Mouse (Mus musculus) kidney, embryonic 16.5 days (tissue): ENCODE measurements around the gene Reck. TPM values are rescaled to one million over a fixed set of nuclear protein-coding genes. Genes with fewer than 3 reads are reported as not detected.

Experiments used
- ATAC-seq: fragments of 200-750 bp; cut with Nextera tagmentation; 2 replicates; pipeline ENCODE4 v1.8.0; 2017; ENCODE audit warnings: moderate TSS enrichment; ENCODE audit not compliant: low FRiP score, low TSS enrichment
- H3K27ac ChIP-seq: fragments of 300-500 bp; sonication (generic); 2 replicates; pipeline ENCODE4 v1.5.1; 2014; ENCODE audit warnings: low read length
- H3K27me3 ChIP-seq: fragments of 300-500 bp; sonication (generic); 2 replicates; pipeline ENCODE4 v1.6.1; 2014; ENCODE audit warnings: low read length, control low read depth, mixed read lengths; ENCODE audit not compliant: insufficient read depth
- H3K36me3 ChIP-seq: fragments of 300-500 bp; sonication (generic); 2 replicates; pipeline ENCODE4 v1.6.1; 2014; ENCODE audit warnings: low read length, control low read depth, mixed read lengths; ENCODE audit not compliant: insufficient read depth
- H3K4me1 ChIP-seq: fragments of 300-500 bp; sonication (generic); 2 replicates; pipeline ENCODE4 v1.6.1; 2014; ENCODE audit warnings: low read length, control low read depth, mixed read lengths; ENCODE audit not compliant: insufficient read depth
- H3K4me2 ChIP-seq: fragments of 300-500 bp; sonication (generic); replicated peaks from 2 replicates; pipeline ENCODE4 v1.6.1; 2014; ENCODE audit warnings: low read depth, low read length
- H3K4me3 ChIP-seq: fragments of 300-500 bp; sonication (generic); 2 replicates; pipeline ENCODE4 v1.5.1; 2014; ENCODE audit warnings: mild to moderate bottlenecking, low read length
- H3K9ac ChIP-seq: fragments of 300-500 bp; sonication (generic); replicated peaks from 2 replicates; pipeline ENCODE4 v1.6.1; 2014; ENCODE audit warnings: low read length
- H3K9me3 ChIP-seq: fragments of 300-500 bp; sonication (generic); 2 replicates; pipeline ENCODE4 v1.6.1; 2016; ENCODE audit warnings: low read length, control low read depth
- WGBS: fragments of 180-500 bp; shearing (Covaris S2); extraction: QIAGEN DNeasy Blood & Tissue Kit; methylation state at CpG from one replicate; pipeline ENCODE4 v1.1.7; 2014; 5-methylcytosine and 5-hydroxymethylcytosine counted together
- polyA plus RNA-seq: library from polyadenylated mRNA; unstranded; fragments of >200 nt; fragmentation: Nextera tagmentation; extraction: Ambion mirVana; gene quantifications from 2 replicates; pipeline ENCODE4 v1.2.1, GENCODE M21; 2015

Reck gene
- polyA plus RNA-seq, 1 experiment from 2014 or later: 27.2 TPM

DNA sequence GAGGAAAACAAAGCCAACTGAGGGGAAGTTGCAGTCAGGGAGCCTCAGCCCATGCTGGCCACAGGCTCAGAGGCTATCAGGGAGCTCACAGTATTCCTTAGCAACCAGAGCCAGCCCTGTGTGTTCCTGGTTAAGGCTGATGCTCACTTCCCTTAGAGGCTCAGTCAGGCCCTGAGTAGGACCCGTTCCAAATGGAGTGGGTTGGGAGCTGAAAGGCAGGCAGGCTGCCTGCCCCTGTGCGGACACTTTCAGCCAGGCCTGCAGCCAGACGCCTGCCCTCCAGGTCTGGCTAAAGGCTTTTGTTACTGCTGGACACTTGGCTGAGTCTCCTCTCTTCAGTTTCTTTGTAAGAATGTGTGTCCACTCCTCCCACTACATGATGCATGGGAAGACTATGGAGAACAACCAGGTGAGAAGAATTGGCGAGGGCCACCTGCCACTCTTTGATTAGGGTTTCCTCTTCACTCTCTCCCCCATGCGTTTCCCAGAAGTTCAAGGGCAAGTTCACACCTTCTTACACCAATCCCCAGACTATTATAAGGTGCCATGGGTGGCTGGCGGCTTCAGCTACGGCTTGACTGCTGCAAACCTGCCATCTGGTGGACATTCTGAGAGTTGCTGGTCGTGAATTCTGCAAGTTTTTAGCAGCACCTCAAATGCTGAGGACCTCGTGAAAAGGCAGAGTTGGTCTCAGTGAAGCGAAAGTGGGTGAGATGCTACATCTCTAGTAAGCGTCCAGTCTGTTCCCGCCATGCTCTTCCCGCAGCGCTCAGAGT, 14.4 kb upstream of the Reck start:
- Histone ChIP-seq H3K4me2 (no peak overlapping the region), H3K4me3 (no peak overlapping the region), H3K4me1 (no peaks in the 10 kb centered on the region), H3K9ac (no peak overlapping the region), H3K9me3 (no peaks in the 10 kb centered on the region), H3K36me3 (no peaks in the 10 kb centered on the region), H3K27ac (no peak overlapping the region), H3K27me3 (no peaks in the 10 kb centered on the region)
- WGBS: 16% methylated on average over 14 of the region's 14 CpGs
- ATAC-seq: no peak

DNA sequence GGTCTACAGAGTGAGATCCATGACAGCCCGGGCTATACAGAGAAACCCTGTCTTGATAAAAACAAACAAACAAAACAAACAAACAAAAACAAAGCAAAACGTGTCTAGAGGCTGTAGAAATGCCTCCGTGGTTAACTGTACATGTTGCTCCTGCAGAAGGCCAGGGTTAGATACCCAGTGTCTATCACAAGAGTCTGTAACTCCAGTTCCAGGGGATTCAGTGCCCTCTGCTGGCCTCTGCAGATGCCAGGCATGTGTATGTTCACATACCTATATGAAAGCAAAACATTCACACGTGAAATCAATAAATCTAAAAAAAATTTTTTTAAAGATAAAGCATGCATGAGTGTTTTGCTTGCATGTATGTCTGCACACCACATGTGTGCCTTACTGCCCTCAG, 12.0 kb upstream of the Reck start:
- H3K27me3 ChIP-seq: no peaks in the 10 kb centered on the region
- no peaks in the 10 kb centered on the region for H3K36me3 ChIP-seq
- H3K9ac ChIP-seq: no peak overlapping the region
- no peaks in the 10 kb centered on the region for H3K9me3 ChIP-seq
- H3K27ac ChIP-seq: no peak overlapping the region
- no peak overlapping the region for H3K4me3 ChIP-seq
- no peaks in the 10 kb centered on the region for H3K4me1 ChIP-seq
- H3K4me2 ChIP-seq: no peak overlapping the region
- no peak for ATAC-seq
- WGBS: 57% methylated on average over 4 of the region's 4 CpGs

DNA sequence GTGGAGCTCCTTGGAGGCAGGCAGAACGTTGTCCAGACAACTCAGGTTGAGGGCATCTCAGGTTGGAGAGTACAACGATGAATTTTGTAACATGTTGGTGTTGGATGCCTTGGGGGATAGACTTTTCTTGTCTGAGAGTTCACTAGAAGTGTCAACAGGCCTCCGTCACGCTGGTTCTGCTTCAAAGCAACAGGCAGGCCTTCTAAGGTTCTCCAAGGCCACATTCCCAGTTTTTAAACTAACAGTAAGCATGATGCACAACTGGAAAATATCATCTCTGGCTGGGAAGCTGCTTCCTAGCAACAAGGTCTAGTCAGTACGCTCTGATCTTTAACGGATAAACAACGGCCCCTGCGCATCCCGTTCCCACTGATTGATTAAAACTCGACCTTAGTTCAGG, 5.5 kb upstream of the Reck start:
- H3K9ac ChIP-seq: no peak overlapping the region
- peaks cover 5% of the 10 kb centered on the region for H3K4me1 ChIP-seq
- H3K4me3 ChIP-seq: no peak overlapping the region
- 75% methylated on average over 10 of the region's 10 CpGs for WGBS
- no peaks in the 10 kb centered on the region for H3K27me3 ChIP-seq
- H3K9me3 ChIP-seq: peaks cover 7% of the 10 kb centered on the region
- no peaks in the 10 kb centered on the region for H3K36me3 ChIP-seq
- no peak overlapping the region for H3K27ac ChIP-seq
- H3K4me2 ChIP-seq: no peak overlapping the region
- no peak for ATAC-seq

DNA sequence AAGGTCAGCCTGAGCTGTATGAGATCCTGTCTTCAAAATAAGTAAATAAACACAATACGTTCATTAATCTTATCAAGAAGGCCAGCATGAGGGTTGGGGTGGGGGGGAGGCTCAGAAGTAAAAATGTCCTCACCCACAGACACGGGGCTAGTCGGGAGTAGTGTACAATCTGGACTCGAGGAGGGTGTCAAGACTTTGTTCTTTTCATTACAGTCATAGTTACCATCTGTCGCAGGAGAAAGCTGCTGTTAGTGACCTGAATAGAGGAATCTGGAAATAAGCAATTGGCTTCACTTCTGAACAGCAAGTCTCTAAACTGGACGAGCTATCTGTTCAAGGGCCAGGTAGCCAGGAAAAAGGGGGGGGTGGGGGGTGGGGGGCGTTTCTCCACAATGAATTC, 829 bp upstream of the Reck start:
- Histone ChIP-seq H3K27me3 (no peaks in the 10 kb centered on the region), H3K4me2 (peak overlapping the region; percentile 90), H3K27ac (no peak overlapping the region), H3K4me1 (peaks cover 14% of the 10 kb centered on the region), H3K9ac (peak overlapping the region; percentile 87; the same call in 1 of the 2 replicates), H3K9me3 (no peaks in the 10 kb centered on the region), H3K4me3 (peak overlapping the region; percentile 70), H3K36me3 (no peaks in the 10 kb centered on the region)
- WGBS: 34% methylated on average over 7 of the region's 7 CpGs
- no peak for ATAC-seq

DNA sequence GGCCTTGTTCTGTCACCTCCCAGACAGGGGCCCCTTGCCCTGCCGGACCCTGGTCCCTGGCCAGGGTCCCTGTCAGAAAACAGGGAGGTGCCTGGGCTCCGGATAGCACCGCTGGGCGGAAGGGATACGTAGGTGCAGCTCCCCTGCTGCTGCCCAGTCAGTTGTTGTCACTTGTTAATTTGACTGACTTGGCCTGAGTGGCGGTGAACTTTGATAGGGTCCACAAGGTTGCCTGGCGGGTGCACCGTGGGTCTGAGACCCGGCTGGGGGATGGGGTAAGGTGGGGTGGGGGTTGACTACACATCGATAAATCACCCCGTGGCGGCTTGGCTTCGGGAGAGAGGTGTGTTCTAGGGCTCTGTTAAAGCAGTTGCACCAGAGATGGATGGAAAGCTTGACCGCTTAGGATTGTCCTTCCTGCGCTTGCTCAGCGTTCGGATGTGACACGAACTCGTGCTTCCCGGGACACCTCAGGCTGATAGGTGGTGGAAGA, 635 bp downstream of the Reck start:
- peaks cover 14% of the 10 kb centered on the region for H3K4me1 ChIP-seq
- H3K27ac ChIP-seq: peak overlapping the region; percentile 60; the same call in 1 of the 2 replicates
- no peaks in the 10 kb centered on the region for H3K36me3 ChIP-seq
- H3K27me3 ChIP-seq: no peaks in the 10 kb centered on the region
- no peaks in the 10 kb centered on the region for H3K9me3 ChIP-seq
- peak; percentile 78 for ATAC-seq
- peak overlapping the region; percentile 90 for H3K4me2 ChIP-seq
- peak overlapping the region; percentile 70 for H3K4me3 ChIP-seq
- H3K9ac ChIP-seq: peak overlapping the region; percentile 87
- WGBS: 0% methylated on average over 20 of the region's 20 CpGs

DNA sequence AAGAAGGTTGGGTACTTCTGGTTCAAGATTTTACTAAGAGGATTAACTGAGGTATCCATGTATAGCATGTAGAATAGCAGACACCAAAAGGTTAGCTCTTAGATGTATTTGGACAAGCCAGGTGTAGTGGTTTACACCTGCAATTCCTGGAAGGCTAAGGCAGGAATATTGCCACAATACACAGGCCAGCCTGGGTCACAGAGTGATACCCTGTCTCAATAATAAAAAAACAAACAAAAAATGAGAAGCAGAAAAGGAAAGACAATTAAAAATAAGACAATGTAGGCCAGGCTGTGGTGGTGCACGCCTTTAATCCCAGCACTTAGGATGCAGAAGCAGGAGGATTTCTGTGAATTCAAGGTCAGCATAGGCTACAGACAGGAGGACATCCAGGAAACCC, 1.9 kb downstream of the Reck start:
- Histone ChIP-seq H3K27ac (no peak overlapping the region), H3K4me3 (no peak overlapping the region), H3K36me3 (no peaks in the 10 kb centered on the region), H3K27me3 (no peaks in the 10 kb centered on the region), H3K9ac (no peak overlapping the region), H3K4me1 (peaks cover 14% of the 10 kb centered on the region), H3K4me2 (no peak overlapping the region), H3K9me3 (no peaks in the 10 kb centered on the region)
- ATAC-seq: no peak
- 93% methylated on average over 1 of the region's 1 CpGs for WGBS

DNA sequence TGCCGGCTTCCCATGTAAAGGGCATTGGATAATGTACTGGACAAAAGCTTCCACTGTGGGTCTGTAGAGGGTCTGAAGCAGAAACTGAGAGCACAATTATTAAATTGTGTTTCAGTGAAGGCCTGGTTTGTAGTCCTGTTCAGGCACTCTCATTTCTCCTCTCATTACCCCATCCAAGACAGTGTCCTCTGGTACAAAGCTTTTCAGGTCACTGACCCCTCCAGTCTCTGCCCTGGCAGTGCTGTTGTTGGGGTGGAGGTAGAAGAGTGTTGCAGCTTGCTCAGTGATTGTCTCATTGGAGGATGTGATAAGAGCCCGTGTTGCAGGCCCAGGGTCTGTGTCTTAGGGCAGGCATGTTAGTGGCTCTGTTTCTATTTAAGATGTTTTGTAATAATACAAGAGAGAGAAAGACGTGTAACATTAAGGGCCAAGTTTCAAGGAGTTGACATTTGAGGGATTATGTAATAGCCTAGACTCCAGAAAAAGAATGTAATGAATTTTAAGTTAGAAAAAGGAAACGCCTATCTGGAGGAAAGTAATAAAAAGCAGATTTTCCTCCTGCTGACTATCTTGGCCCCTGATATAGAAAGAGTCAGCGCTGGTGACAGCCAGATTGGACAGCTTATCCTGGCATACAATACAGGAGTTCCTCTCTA, 2.9 kb downstream of the Reck start:
- Histone ChIP-seq H3K27me3 (no peaks in the 10 kb centered on the region), H3K27ac (no peak overlapping the region), H3K9me3 (no peaks in the 10 kb centered on the region), H3K4me2 (no peak overlapping the region), H3K4me3 (no peak overlapping the region), H3K36me3 (no peaks in the 10 kb centered on the region), H3K4me1 (peaks cover 14% of the 10 kb centered on the region), H3K9ac (0 out of 2 replicates have a peak overlapping the region, but pooled peaks have one; percentile 17)
- no peak for ATAC-seq
- WGBS: 58% methylated on average over 5 of the region's 5 CpGs

DNA sequence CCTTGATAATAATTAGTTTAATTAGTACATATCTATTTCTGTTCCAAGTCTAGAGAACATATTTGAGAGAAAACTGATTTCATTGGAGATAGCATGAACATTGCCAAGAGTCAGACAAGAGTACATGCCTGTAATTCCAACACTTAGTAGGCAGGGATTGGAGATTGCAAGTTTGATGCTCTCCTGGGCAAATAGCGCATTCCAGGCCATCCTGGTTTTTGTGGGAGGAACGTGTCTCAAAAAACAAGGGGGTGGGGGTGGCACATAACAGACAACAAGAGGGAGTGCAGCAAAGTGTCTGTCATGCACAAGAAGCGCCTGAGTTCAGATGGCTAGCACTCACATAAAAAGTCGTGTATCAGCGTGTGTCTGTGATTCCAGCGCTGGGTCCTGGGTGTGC, 4.2 kb downstream of the Reck start:
- no peak overlapping the region for H3K4me2 ChIP-seq
- 78% methylated on average over 6 of the region's 6 CpGs for WGBS

DNA sequence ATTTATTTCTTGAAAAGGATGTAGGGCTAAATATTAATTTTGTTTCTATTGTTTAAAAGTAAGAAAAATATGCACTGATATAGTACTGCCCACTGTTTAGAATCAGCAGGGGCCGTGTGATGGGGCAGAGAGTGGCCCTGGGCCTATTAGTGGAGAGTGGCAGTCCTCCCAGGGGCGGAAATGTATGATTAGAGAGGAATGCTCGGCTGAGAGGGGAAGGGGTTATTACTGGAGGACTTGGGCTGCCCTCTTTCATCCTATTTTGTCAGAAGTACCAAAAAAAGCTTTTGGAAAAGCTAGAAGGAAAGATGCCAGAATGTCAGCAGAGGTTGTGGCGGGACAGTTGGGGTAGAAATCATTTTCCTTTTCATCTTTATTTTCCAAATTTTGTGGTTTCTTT, 8.9 kb downstream of the Reck start:
- Histone ChIP-seq H3K27ac (peak overlapping the region; percentile 50; the same call in 1 of the 2 replicates), H3K36me3 (no peaks in the 10 kb centered on the region), H3K9ac (no peak overlapping the region), H3K4me1 (peaks cover 16% of the 10 kb centered on the region), H3K9me3 (no peaks in the 10 kb centered on the region), H3K27me3 (no peaks in the 10 kb centered on the region), H3K4me2 (no peak overlapping the region), H3K4me3 (no peak overlapping the region)
- WGBS: 42% methylated on average over 4 of the region's 4 CpGs
- ATAC-seq: no peak

More for the DNA sequence above, 4.2 kb downstream of the Reck start:
- no peak overlapping the region for H3K27ac ChIP-seq
- H3K27me3 ChIP-seq: no peaks in the 10 kb centered on the region
- no peaks in the 10 kb centered on the region for H3K9me3 ChIP-seq
- no peak overlapping the region for H3K4me3 ChIP-seq
- H3K4me1 ChIP-seq: peaks cover 16% of the 10 kb centered on the region
- H3K9ac ChIP-seq: no peak overlapping the region
- ATAC-seq: no peak
- no peaks in the 10 kb centered on the region for H3K36me3 ChIP-seq

DNA sequence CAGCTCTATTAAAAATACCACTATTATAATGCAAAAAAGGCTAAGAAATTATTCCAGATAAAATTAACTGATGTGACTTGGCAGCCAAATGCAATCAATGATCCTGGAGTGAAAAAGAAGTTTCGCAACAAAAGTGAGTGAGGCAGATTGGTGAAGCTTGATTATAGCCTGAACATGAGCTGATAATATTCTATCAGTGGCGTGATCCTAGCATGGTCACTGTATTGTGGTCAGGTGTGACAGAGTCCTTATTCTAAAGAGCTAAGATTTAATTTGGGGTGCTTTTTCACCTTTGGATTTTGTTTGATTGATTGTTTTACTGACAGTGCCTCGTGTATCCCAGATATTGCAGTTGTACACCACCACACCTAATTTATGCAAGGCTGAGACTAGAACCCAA, 15.9 kb downstream of the Reck start:
- Histone ChIP-seq H3K4me3 (no peak overlapping the region), H3K36me3 (0 out of 2 replicates have a peak, but pooled peaks cover 3% of the 10 kb centered on the region), H3K9ac (no peak overlapping the region), H3K9me3 (no peaks in the 10 kb centered on the region), H3K4me2 (no peak overlapping the region), H3K27ac (no peak overlapping the region), H3K27me3 (no peaks in the 10 kb centered on the region), H3K4me1 (0 out of 2 replicates have a peak, but pooled peaks cover under 1% of the 10 kb centered on the region)
- ATAC-seq: no peak
- 78% methylated on average over 3 of the region's 3 CpGs for WGBS
